Mouse (Mus musculus) macrophage (primary cell): ENCODE data around the gene Gng10. TPM values are rescaled to one million over a fixed set of nuclear protein-coding genes. Genes with fewer than 3 reads are reported as not detected.

Source experiments
- H3K27ac ChIP-seq: fragments of 350-480 bp; formaldehyde crosslinking; 2 replicates; pipeline ENCODE4 v1.9.0; 2021
- H3K36me3 ChIP-seq: fragments of 350-480 bp; formaldehyde crosslinking; 2 replicates; pipeline ENCODE4 v1.9.0; 2021; ENCODE audit errors: inconsistent target
- H3K4me3 ChIP-seq: fragments of 350-480 bp; formaldehyde crosslinking; 2 replicates; pipeline ENCODE4 v1.9.0; 2021; ENCODE audit errors: inconsistent target
- H3K79me2 ChIP-seq: fragments of 350-480 bp; formaldehyde crosslinking; 2 replicates; pipeline ENCODE4 v1.9.0; 2021; ENCODE audit errors: inconsistent target
- WGBS: methylation state at CpG from one replicate; pipeline ENCODE4 v1.1.7; 2026; ENCODE audit warnings: inconsistent platforms; ENCODE audit not compliant: missing documents; 5-methylcytosine and 5-hydroxymethylcytosine counted together
- polyA plus RNA-seq: library from polyadenylated mRNA; stranded (reverse); fragments of 250-400 nt; gene quantifications from 3 replicates; pipeline ENCODE4 v1.2.4, GENCODE M21; 2018; ENCODE audit warnings: inconsistent platforms
- total RNA-seq, 78 experiments: library from RNA; depleted of rRNA; stranded (reverse); fragments of 250-400 nt; gene quantifications; 1 replicate in 9 of 78; 2 replicates in 24 of 78; 3 replicates in 43 of 78; 4 replicates in 2 of 78; pipeline ENCODE4 v1.2.4; 2018; ENCODE audit warnings: inconsistent platforms in 56 of 78

Gng10 gene
- 1 to 10 TPM in 19 of 26 experiments, under 1 TPM in 3, not detected in 4; 0.80 to 9.2 (median 2.6) TPM for total RNA-seq (2018; cell fraction: chromatin; rRNA removed)
- 10 to 100 TPM; 21.8 to 56.9 (median 36.8) TPM for total RNA-seq (2018; cell fraction: cytosol; rRNA removed)
- 10 to 100 TPM in 6 of 26 experiments, 1 to 10 TPM in 20; 1.3 to 16.2 (median 7.2) TPM for total RNA-seq (2018; cell fraction: nucleus; rRNA removed)
- polyA plus RNA-seq, result 30.9 to 65.1 TPM (median 52.8 TPM) in 3 replicates

GRCm38 (mm10) chr4:59034918-59035785, at the start of gene Gng10:
Gene Gng10 (plus strand): TSS chr4:59035088.
- Histone ChIP-seq H3K79me2 (peaks cover 11% of the 10 kb centered on the region; the same call in 1 of the 2 replicates), H3K4me3 (peak within 1 kb of the TSS; percentile 51), H3K36me3 (no peaks in the 10 kb centered on the region), H3K27ac (peak within 1 kb of the TSS; percentile 61; the same call in 1 of the 2 replicates)
- WGBS, result 6% methylated on average over 69 of the region's 76 CpGs

DNA sequence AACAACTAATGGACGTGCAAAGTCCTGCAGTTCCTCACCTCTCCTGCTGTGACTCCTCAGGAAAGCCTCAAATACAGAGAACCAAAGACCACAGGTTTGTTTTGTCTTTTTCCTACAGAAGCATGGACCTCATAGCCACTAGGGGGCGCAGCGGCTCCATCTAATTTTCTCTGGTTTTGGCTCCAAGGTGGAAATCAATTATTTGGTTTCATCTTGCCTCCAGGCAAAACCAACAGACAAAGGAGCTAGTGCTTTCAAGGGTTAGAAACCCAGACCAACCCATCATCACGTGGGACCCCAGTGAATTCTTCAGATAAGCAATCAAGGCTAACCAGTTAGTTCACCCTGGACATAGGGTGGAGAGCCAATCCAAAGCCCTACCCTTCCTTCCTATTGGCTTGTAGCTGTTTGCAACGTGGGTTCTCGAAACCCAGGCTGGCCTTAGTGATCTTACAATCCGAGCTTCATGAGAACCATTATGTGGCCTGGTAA, 49.7 kb upstream of the Gng10 start:
- 11% methylated on average over 7 of the region's 7 CpGs for WGBS
- H3K27ac ChIP-seq, result no peak overlapping the region

GRCm38 (mm10) chr4:58986540-58987190, 48.2 kb upstream of the Gng10 start, which contains the start of gene Ptgr1:
Gene Ptgr1 (minus strand): TSS chr4:58987119.
- whole genome bisulfite sequencing, result 3% methylated on average over 28 of the region's 28 CpGs
- H3K79me2 ChIP-seq, result no peaks in the 10 kb centered on the region
- peak within 1 kb of the TSS; percentile 89 for H3K4me3 ChIP-seq
- peak within 1 kb of the TSS; percentile 44 for H3K27ac ChIP-seq
- H3K36me3 ChIP-seq, result 0 out of 2 replicates have a peak, but pooled peaks cover 7% of the 10 kb centered on the region

More for the DNA sequence above, 49.7 kb upstream of the Gng10 start:
- Histone ChIP-seq H3K36me3 (0 out of 2 replicates have a peak, but pooled peaks cover 12% of the 10 kb centered on the region), H3K79me2 (no peaks in the 10 kb centered on the region), H3K4me3 (no peak overlapping the region)

GRCm38 (mm10) chr4:58989303-58989898, 45.5 kb upstream of the Gng10 start:
- WGBS, result 27% methylated on average over 7 of the region's 7 CpGs
- H3K4me3 ChIP-seq, result no peak overlapping the region
- H3K27ac ChIP-seq, result no peak overlapping the region
- no peaks in the 10 kb centered on the region for H3K36me3 ChIP-seq
- no peaks in the 10 kb centered on the region for H3K79me2 ChIP-seq

DNA sequence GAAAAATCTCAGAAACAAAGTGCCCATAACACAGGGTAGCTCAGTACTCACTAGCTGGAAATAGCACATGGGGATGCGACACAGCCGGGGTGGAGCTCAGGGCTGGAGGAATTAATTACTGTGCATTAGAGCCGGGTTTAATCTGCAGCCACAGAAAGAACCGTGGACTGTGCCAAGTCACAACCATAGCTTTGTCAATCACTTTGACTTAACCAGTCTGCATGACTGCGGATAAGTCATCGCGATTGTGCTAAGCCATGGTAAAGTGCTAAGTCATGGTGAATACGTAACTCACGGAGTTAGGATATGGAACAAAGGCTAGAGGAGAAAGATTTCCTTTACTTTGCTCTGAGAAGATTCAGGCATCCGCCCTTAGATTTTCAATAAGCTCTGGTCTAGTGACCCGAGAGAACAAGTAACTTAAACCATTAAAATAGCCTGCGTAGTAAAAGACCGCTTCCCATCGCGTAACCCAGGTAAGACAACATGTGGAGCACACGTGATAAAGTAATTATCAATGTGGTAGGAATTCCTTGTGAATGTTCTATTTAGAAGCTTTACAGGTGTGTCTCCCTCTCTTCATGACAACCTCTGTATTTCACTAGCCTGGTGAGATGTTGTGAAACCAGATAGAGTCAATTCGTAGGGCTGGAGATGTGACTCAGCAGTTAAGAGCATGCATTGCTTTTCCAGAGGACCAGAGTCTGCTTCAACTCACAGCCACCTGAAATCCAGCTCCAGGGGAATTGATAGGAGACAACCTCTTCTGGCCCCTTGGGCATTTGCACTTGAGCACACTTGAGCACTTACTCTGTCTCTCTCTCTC, 44.1 kb upstream of the Gng10 start:
- 80% methylated on average over 17 of the region's 17 CpGs for WGBS
- H3K79me2 ChIP-seq, result no peaks in the 10 kb centered on the region
- no peak overlapping the region for H3K4me3 ChIP-seq
- H3K36me3 ChIP-seq, result no peaks in the 10 kb centered on the region
- H3K27ac ChIP-seq, result no peak overlapping the region

DNA sequence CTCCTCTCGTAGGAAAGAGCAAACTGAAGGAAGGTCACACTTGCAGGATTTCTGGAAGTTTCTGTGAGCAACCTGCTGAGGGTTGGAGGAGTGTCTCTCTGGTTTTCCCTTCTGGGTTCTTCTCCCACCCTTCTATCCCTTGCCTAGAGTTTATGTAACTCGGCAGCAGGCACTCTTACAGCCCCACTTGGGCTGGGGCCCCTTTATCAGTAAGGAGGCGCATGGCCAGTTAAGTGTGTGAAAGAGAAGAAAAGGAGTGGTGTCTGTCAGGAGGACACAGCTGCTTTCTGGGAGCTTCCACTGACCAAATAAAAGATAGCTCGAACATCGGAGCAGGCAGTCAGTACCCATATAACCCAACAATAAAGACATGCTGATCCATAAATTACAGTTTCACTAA, 42.7 kb upstream of the Gng10 start:
- Histone ChIP-seq H3K27ac (no peak overlapping the region), H3K4me3 (no peak overlapping the region), H3K36me3 (no peaks in the 10 kb centered on the region), H3K79me2 (no peaks in the 10 kb centered on the region)
- 95% methylated on average over 5 of the region's 5 CpGs for WGBS

DNA sequence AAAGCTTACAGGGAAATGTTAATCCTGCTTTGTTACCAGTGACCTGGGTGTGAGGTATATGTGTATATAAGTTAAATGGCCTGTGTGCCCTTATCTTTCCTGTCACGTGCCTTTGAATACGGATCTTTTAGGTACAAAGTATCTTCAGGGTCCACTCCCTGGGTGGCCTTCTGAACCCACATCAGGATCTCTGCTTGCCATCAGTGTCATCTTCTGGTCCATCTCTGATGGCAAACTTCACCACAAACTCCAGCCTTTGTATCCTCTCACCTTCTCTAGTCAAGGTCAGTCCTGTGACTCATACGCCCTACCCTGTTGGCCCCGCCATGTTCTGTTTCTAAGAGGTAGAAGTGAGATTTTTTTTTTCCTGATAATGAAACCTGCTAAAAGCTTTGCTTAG, 40.1 kb upstream of the Gng10 start, which contains the start of gene Dnajc25:
Dnajc25 (plus strand) TSS at position 301 of the 400 bp plus-strand sequence.
- WGBS, result 99% methylated on average over 4 of the region's 4 CpGs

GRCm38 (mm10) chr4:58995251-58995693, 39.6 kb upstream of the Gng10 start:
- no peaks in the 10 kb centered on the region for H3K36me3 ChIP-seq
- 89% methylated on average over 8 of the region's 8 CpGs for WGBS
- H3K4me3 ChIP-seq, result no peak overlapping the region
- no peak overlapping the region for H3K27ac ChIP-seq
- no peaks in the 10 kb centered on the region for H3K79me2 ChIP-seq

More for the DNA sequence above, 40.1 kb upstream of the Gng10 start, which contains the start of gene Dnajc25:
- H3K79me2 ChIP-seq, result no peaks in the 10 kb centered on the region
- no peak within 1 kb of the TSS for H3K4me3 ChIP-seq
- H3K36me3 ChIP-seq, result no peaks in the 10 kb centered on the region
- H3K27ac ChIP-seq, result no peak within 1 kb of the TSS

- WGBS, result 75% methylated on average over 5 of the region's 5 CpGs
- Histone ChIP-seq H3K4me3 (no peak overlapping the region), H3K36me3 (no peaks in the 10 kb centered on the region), H3K79me2 (no peaks in the 10 kb centered on the region), H3K27ac (no peak overlapping the region)
Measured at GRCm38 (mm10) chr4:58997081-58997480, 37.8 kb upstream of the Gng10 start.

GRCm38 (mm10) chr4:58998688-58999087, 36.2 kb upstream of the Gng10 start:
- H3K79me2 ChIP-seq, result peaks cover 4% of the 10 kb centered on the region
- H3K36me3 ChIP-seq, result no peaks in the 10 kb centered on the region
- WGBS, result 91% methylated on average over 1 of the region's 1 CpGs
- H3K4me3 ChIP-seq, result no peak overlapping the region
- H3K27ac ChIP-seq, result no peak overlapping the region

DNA sequence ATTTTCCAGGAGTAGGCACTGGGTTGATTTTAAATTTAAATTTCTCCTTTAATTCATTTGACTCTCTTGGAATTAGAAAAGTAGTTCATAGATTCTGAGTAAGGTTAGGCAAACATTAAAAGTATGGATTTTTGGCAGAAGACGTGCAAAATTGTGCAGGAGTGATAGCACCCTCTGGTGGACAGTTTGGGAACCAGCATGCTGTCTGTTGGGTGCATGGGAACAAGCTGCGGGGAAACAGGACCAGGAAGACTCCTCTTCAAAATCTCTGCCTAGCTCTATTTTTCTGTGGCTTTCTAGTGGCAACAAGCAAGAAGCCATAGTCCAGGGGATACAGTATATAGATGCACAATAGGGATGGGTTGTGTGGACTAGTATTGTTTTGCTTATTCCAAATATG, 35.2 kb upstream of the Gng10 start:
- no peak overlapping the region for H3K4me3 ChIP-seq
- no peaks in the 10 kb centered on the region for H3K36me3 ChIP-seq
- no peak overlapping the region for H3K27ac ChIP-seq
- H3K79me2 ChIP-seq, result peaks cover 13% of the 10 kb centered on the region
- WGBS, result 8% methylated on average over 2 of the region's 2 CpGs

DNA sequence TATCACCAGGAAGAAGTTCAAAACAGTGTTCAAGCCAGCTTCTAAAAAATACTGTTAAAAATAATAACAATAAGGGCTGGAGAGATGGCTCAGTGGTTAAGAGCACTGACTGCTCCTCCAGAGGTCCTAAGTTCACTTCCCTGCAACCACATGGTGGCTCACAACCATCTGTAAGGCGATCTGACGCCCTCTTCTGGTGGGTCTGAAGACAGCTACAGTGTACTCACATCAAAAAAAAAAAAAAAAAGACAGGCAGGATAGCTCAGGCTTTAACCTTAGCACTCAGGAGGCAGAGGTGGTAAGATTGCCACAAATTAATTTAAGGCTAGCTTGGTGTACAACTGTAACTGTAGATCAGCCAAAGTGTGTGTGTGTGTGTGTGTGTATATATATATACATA, 34.3 kb upstream of the Gng10 start:
- H3K36me3 ChIP-seq, result no peaks in the 10 kb centered on the region
- peaks cover 23% of the 10 kb centered on the region for H3K79me2 ChIP-seq
- no peak overlapping the region for H3K4me3 ChIP-seq
- H3K27ac ChIP-seq, result no peak overlapping the region
- 0% methylated on average over 2 of the region's 2 CpGs for WGBS

GRCm38 (mm10) chr4:59002948-59003805, 31.7 kb upstream of the Gng10 start, which contains the start of gene Gm20503:
Gene Gm20503 (plus strand): TSS chr4:59003210.
- peak within 1 kb of the TSS; percentile 49 for H3K4me3 ChIP-seq
- H3K27ac ChIP-seq, result no peak within 1 kb of the TSS
- H3K36me3 ChIP-seq, result no peaks in the 10 kb centered on the region
- peaks cover 48% of the 10 kb centered on the region for H3K79me2 ChIP-seq
- WGBS, result under 1% methylated on average over 89 of the region's 89 CpGs
